Mouse (Mus musculus): Measurements from ENCODE around the gene Eef1a2. TPM values are rescaled to one million over a fixed set of nuclear protein-coding genes. Genes with fewer than 3 reads are reported as not detected.

Eef1a2 gene
- total RNA-seq, 1 experiment from 2014 or later = 38.4 TPM

GRCm38 (mm10) chr2:181158471-181158870 lies 1.7 kb upstream of the Eef1a2 start:
- DNase-seq = peak; percentile 28

GRCm38 (mm10) chr2:181157716-181158302 lies 995 bp upstream of the Eef1a2 start:
- no peak for DNase-seq

DNA sequence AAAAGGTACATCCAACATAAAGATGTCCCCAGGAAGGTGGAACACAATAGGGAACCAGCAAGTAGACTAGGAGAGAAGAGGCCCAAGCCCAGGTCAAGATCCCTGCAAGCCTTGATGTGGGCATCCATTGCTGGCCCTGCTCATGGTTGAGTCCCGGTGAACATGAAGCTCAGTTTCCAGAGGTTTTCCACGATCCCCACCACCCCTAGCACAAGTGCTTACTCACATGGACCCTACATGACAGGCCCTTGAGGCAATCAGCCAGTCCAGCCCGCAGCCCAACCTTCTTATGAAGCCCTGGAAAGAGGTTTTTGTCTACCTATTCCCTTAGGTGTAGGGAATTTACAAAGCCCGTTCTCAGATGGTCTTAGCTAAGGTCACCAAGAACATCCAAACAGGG lies 366 bp upstream of the Eef1a2 start:
- DNase-seq = no peak

DNA sequence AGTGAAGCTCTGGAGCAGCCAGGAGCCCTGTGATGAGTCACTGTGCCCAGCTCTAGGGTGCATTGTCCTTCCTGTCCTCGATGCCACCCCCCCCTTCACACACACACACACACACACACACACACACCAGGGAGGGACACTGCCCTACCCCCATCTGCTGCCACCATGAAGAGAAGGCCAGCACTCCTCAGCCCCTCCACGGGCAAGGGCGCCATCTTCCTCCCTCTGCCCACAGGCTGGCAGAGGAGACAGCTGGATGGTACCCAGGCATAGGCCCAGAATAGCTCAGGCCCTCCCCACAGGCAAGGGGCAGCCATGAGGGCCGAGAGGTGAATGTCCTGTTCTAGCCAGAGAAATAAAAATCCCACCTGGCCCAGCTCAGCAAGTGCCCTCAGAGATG lies 1.0 kb downstream of the Eef1a2 start:
- peak; percentile 53 for DNase-seq

DNA sequence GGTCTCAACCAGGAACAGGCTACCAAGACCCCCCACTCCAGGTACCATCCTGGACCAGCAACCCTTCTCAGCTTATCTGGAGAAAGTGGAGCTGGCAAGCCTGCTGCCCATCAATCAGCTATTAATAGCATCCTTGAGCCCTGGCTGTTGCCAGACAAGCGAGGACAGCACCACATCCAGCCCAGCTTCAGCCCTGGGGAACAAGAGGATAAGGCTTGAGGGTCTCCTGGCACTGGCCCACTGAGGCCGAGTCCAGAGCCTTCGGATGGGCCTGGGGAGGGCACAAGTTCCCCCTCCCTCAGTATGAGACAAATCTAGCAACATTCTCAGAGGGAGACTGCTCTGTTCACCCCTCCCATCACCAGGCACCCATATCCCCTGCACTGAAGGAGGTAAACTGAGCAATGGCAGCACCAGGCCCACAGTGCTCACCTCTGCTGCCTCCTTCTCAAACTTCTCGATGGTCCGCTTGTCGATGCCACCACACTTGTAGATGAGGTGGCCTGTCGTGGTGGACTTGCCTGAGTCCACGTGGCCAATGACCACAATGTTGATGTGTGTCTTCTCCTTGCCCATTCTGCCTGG lies 1.9 kb downstream of the Eef1a2 start:
- peak; percentile 40 for DNase-seq

- no peak for DNase-seq
These were observed 2.5 kb downstream of the Eef1a2 start for GRCm38 (mm10) chr2:181154361-181154760.

GRCm38 (mm10) chr2:181153837-181154236 lies 3.0 kb downstream of the Eef1a2 start:
- peak; percentile 53 for DNase-seq

GRCm38 (mm10) chr2:181153131-181153530 lies 3.7 kb downstream of the Eef1a2 start:
- DNase-seq = no peak

GRCm38 (mm10) chr2:181152701-181153100 lies 4.1 kb downstream of the Eef1a2 start:
- no peak for DNase-seq

DNA sequence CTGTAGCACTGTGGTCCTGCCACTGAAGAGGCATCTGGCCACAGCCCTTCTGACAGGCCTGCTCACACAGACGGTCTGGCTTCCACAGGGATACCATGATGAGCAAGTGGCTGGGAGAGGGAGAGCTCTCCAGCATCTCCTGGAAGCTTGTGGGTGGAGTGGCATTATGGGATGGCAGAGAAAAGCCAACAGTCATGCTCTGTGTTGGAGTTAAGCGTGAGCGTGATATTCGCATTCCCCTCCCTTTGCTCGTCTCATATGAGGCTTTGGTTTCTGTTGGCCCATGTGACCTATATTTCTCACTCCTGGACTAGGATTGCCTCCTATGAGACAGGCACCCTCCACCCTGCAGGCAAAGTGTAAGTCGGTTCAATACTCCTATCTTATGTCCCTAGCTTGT lies 6.5 kb downstream of the Eef1a2 start:
- DNase-seq = no peak

DNA sequence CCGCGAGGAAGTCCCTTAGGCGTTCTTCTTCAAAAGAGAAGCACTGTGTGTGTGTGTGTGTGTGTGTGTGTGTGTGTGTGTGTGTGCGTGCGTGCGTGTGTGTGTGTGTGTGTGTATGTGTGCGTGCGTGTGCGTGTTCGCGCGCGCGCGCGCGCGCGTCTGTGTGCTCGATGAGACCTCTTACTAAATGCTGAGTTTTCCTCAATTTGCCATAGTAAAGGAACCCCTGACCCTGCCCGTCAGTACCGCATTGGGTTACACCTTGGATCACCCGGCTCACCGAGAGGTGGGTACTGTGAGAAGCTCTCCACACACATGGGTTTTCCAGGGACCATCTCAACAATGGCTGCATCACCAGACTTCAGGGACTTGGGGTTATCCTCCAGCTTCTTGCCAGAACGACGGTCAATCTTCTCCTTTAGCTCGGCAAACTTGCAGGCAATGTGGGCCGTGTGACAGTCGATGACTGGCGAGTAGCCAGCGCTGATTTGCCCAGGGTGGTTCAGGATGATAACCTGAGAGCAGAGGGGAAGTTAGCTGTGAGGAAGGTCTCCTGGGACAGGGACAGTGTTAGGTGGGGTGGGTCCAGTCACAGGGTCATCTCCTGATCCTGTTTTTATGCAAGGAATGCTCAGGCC lies 8.4 kb downstream of the Eef1a2 start:
- DNase-seq = no peak

- peak; percentile 25 for DNase-seq
These were observed 9.1 kb downstream of the Eef1a2 start for GRCm38 (mm10) chr2:181147546-181148317.

GRCm38 (mm10) chr2:181146976-181147545 lies 9.8 kb downstream of the Eef1a2 start:
- no peak for DNase-seq

- DNase-seq = no peak
These were observed 12.1 kb downstream of the Eef1a2 start for GRCm38 (mm10) chr2:181144675-181145074.

- no peak for DNase-seq
These were observed 13.1 kb downstream of the Eef1a2 start for GRCm38 (mm10) chr2:181143509-181144276.

DNA sequence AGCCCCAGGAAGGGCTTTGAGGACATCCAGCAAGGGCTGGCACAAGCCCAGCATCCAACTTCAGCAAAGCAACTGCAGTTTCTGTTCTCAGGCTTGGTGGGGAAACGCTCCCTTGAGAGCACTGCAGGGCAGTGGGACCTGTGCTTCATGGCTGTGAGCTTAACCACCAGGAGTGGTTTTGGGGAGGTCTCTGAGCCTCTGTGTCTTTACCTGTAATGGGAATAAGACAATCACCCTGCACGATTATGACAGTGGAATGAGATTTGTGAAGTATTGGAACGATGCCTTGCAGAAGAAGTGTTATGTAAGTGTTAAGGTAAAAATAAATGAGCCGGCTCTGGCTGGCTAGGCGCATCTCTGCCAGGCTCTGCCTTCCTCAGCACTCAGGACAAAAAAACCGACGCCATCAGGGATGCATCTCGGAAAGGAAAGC lies 14.1 kb downstream of the Eef1a2 start:
- no peak for DNase-seq

GRCm38 (mm10) chr2:181139641-181140193 lies 17.1 kb downstream of the Eef1a2 start:
- DNase-seq = peak; percentile 51

DNA sequence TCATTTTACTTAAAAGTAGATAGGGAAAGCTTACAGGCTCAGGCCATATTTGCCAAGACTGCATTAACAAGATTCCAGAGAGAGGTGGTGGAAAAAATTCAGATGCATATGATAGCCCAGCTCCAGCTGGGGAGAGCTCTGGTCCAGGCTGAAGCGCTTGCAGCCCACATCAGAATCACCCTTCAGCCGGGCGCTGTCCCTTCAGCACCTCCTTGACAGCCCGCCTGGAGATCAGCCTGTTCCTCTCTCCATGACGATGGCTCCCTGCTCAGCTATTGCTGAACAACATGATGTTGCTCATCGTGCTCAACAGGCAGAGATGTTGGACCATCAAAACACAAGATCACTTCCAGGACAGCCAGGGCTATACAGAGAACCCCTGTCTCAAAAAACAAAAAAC lies 19.9 kb downstream of the Eef1a2 start:
- peak; percentile 79 for DNase-seq

DNA sequence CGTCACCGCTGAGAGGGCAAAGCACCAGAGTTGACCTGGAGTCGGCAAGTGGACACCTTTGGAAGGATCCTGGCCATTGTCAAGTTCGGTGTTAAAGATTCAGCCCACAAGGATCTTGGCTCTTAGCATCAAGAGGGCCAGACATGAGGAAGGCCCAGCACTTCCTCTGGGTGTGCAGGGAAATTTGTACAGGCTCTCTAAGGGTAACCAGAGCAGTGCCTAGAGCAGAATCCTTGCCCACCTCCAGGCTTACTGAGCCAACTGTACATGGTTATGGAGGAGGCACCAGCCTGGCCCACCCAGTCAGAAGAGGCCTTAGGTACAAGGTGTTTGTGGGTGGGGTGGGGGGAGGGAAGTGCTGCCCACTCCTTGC lies 21.4 kb downstream of the Eef1a2 start:
- DNase-seq = no peak

- no peak for DNase-seq
These were observed 22.0 kb downstream of the Eef1a2 start, which contains the start of gene Kcnq2 for GRCm38 (mm10) chr2:181134591-181135445. Kcnq2 (minus strand) TSS chr2:181135300.
